In the genomic region with DNA sequence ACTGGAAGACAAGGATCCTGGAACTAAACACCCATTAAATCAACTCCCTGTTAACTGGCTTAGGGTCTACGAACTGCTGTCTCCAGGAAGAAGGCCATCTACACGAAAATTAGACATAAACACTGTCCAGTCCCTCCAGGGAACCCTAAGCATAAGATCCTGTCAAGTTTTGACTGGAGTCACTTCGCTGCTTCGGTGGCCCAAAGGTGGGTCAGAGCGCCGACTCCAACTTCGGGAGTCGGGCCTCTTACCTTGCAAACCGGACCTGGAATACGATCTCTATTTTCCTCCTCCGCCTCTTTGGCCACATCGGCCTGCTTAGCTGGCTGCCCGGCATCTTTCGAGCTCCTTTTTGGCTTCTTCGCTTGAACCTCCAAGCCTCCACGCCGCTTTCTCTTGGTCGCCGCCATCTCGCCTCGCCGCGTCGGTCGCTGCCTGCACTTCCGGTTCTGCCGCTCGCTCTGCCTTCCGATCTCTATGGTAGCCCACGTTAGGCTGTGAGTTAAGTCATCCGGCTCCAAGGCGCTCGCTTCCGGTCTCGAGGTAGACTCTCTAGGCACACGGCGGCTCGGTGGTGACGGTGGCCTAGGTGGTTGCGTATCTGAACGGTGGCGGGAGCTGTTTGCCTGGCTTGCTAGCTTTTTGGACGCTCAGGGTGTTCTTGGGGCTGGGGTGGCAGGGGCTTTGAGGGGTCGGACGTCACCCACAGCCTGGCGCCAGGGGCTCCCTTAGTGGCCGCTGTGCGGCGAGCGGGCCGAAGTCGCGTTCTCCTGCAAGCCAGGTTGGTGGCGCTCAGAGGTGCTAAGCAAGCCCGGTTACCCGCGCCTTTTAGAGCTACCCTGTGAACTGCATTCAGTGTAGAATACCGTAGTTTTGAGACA, we compare ENCODE assay signal across 8 mouse cellular contexts. TPM values are rescaled to one million over a fixed set of nuclear protein-coding genes. Genes with fewer than 3 reads are reported as not detected.
DNase-seq lines count a peak whose midpoint lies in the region; ATAC-seq and TF ChIP-seq lines count a peak whose summit lies in the region.

A gene (minus strand): TSS at position 464 of the 881 bp plus-strand sequence.
A gene (plus strand): TSS at position 535 of the 881 bp plus-strand sequence.

- no peaks in the 10 kb centered on the region for H3K27me3 ChIP-seq in MEL (ENCODE audit: control insufficient read depth in 1 of 2, insufficient read depth in 2 of 2, low read length in 2 of 2)
- no peaks in the 10 kb centered on the region for H3K27me3 ChIP-seq in cerebellum, adult 2 months (ENCODE audit: control insufficient read depth, insufficient read depth, low read length)
- no peaks in the 10 kb centered on the region for H3K27me3 ChIP-seq in forebrain, postnatal 0 days (ENCODE audit: insufficient read depth, low read length)
- no peaks in the 10 kb centered on the region for H3K27me3 ChIP-seq in lung, embryonic 15.5 days

- H3K4me3 ChIP-seq in MEL (ENCODE audit: control insufficient read depth in 1 of 2, insufficient read depth in 1 of 2, low read depth in 2 of 2, low read length in 2 of 2): peak within 1 kb of the TSS; percentile 85 to 93
- peak within 1 kb of the TSS; percentile 78 for H3K4me3 ChIP-seq in cerebellum, adult 2 months (replicated peaks; ENCODE audit: insufficient read depth, low read depth, low read length)
- H3K4me3 ChIP-seq in forebrain, postnatal 0 days (ENCODE audit: low read depth, low read length): peak within 1 kb of the TSS; percentile 90
- peak within 1 kb of the TSS; percentile 91 for H3K4me3 ChIP-seq in lung, embryonic 15.5 days

- peak within 1 kb of the TSS; percentile 72 for H3K27ac ChIP-seq in MEL (ENCODE audit: control insufficient read depth, low read depth, low read length)
- H3K27ac ChIP-seq in cerebellum, adult 2 months (ENCODE audit: insufficient read depth, low read length): peak within 1 kb of the TSS; percentile 38; the same call in 1 of the 2 replicates
- H3K27ac ChIP-seq in forebrain, postnatal 0 days (ENCODE audit: low read depth, low read length): peak within 1 kb of the TSS; percentile 87
- peak within 1 kb of the TSS; percentile 41; the same call in 1 of the 2 replicates for H3K27ac ChIP-seq in lung, embryonic 15.5 days

- peaks cover 58% of the 10 kb centered on the region for H3K79me2 ChIP-seq in MEL (ENCODE audit: control insufficient read depth, insufficient read depth, low read length, poor library complexity)

- DNase-seq in MEL (ENCODE audit: low read depth, low spot score): peak; percentile 99
- peak; percentile 96 for DNase-seq in cerebellum, adult 2 months
- peak; percentile 98 for DNase-seq in forebrain, postnatal 0 days
- peak; percentile 93 for DNase-seq in heart, postnatal 4 days
- peak; percentile 92 to 96 for DNase-seq in layer of hippocampus, adult 8-10 months (ENCODE audit: low spot score in 2 of 2)
- peak; percentile 87 for DNase-seq in ovary, adult 18-20 months (ENCODE audit: low spot score)
- DNase-seq in thymus, postnatal 0 days (ENCODE audit: low spot score): peak; percentile 96

- peaks cover 8 to 9% of the 10 kb centered on the region in 2 experiments; a peak in 3 of 4 replicates for H3K4me1 ChIP-seq in MEL (ENCODE audit: control insufficient read depth in 1 of 2, insufficient read depth in 2 of 2, low read length in 2 of 2)
- H3K4me1 ChIP-seq in cerebellum, adult 2 months (ENCODE audit: control insufficient read depth, insufficient read depth, low read length): no peaks in the 10 kb centered on the region; the same call in 1 of the 2 replicates
- peaks cover 12% of the 10 kb centered on the region; the same call in 1 of the 2 replicates for H3K4me1 ChIP-seq in forebrain, postnatal 0 days (ENCODE audit: insufficient read depth)
- H3K4me1 ChIP-seq in lung, embryonic 15.5 days: peaks cover 20% of the 10 kb centered on the region

- H3K9ac ChIP-seq in MEL (ENCODE audit: control insufficient read depth, low read depth, low read length, poor library complexity, severe bottlenecking): peak within 1 kb of the TSS; percentile 94
- H3K9ac ChIP-seq in forebrain, postnatal 0 days: peak within 1 kb of the TSS; percentile 72
- H3K9ac ChIP-seq in lung, embryonic 15.5 days: peak within 1 kb of the TSS; percentile 93

- peak in 1 of 2 experiments; percentile 49; a peak in 1 of 4 replicates for TF ChIP-seq EP300 in MEL (IDR thresholded peaks at IDR 0.05; ENCODE audit: low read depth in 1 of 2, low read length in 2 of 2)

- TF ChIP-seq POLR2A in MEL (IDR thresholded peaks at IDR 0.05; ENCODE audit: control insufficient read depth in 1 of 2, insufficient read depth in 1 of 2, low read depth in 1 of 2, low read length in 2 of 2, poor library complexity in 1 of 2): peak; percentile 85 to 93
- TF ChIP-seq POLR2A in cerebellum, adult 2 months (IDR thresholded peaks at IDR 0.05; ENCODE audit: borderline replicate concordance, insufficient read depth, low read length): peak; percentile 87

- WGBS in cerebellum, adult 2 months: under 1% methylated on average over 58 of the region's 58 CpGs
- 2% methylated on average over 58 of the region's 58 CpGs for WGBS in forebrain, postnatal 0 days
- WGBS in lung, embryonic 15.5 days: under 1% methylated on average over 58 of the region's 58 CpGs

- TF ChIP-seq CTCF in MEL (IDR thresholded peaks at IDR 0.05 in 2 of 3, conservative IDR thresholded peaks at IDR 0.05 in 1 of 3; ENCODE audit: control insufficient read depth in 1 of 3, insufficient read depth in 1 of 3, low read depth in 2 of 3, low read length in 3 of 3, poor library complexity in 1 of 3, severe bottlenecking in 1 of 3): no peak; a peak in 1 of 6 replicates
- TF ChIP-seq CTCF in cerebellum, adult 2 months (IDR thresholded peaks at IDR 0.05; ENCODE audit: borderline replicate concordance, insufficient read depth, low read depth, low read length): 0 out of 2 replicates have a peak, but pooled peaks have one; percentile 2
- TF ChIP-seq CTCF in forebrain, postnatal 0 days (IDR thresholded peaks at IDR 0.05; ENCODE audit: low read depth): peak; percentile 10; the same call in 1 of the 2 replicates

- peak; percentile 100 for ATAC-seq in forebrain, postnatal 0 days
- ATAC-seq in lung, embryonic 15.5 days (ENCODE audit: borderline replicate concordance, extremely low read depth, low FRiP score, low TSS enrichment): peak; percentile 99

- H3K9me3 ChIP-seq in MEL (replicated peaks; ENCODE audit: insufficient read depth, low read length): no peaks in the 10 kb centered on the region
- H3K9me3 ChIP-seq in forebrain, postnatal 0 days (ENCODE audit: low read length): no peaks in the 10 kb centered on the region
- no peaks in the 10 kb centered on the region for H3K9me3 ChIP-seq in lung, embryonic 15.5 days

- H3K36me3 ChIP-seq in MEL (ENCODE audit: control insufficient read depth in 1 of 2, insufficient read depth in 2 of 2, low read length in 2 of 2): peaks cover 25 to 31% of the 10 kb centered on the region in 2 experiments
- H3K36me3 ChIP-seq in forebrain, postnatal 0 days (ENCODE audit: insufficient read depth): peaks cover 8% of the 10 kb centered on the region
- H3K36me3 ChIP-seq in lung, embryonic 15.5 days: peaks cover 22% of the 10 kb centered on the region

- no peak for TF ChIP-seq RAD21 in MEL (IDR thresholded peaks at IDR 0.05; ENCODE audit: low read depth, low read length)

- peak within 1 kb of the TSS; percentile 71 for H3K4me2 ChIP-seq in forebrain, postnatal 0 days (ENCODE audit: low read depth)
- peak within 1 kb of the TSS; percentile 69 for H3K4me2 ChIP-seq in lung, embryonic 15.5 days

TF ChIP-seq in MEL, 35 proteins besides CTCF, POLR2A, EP300 and RAD21 (continues in another document):
- peak; percentile 99 for TF ChIP-seq SIN3A (IDR thresholded peaks at IDR 0.05; ENCODE audit: low read length)
- TF ChIP-seq CHD1 (IDR thresholded peaks at IDR 0.05; ENCODE audit: low read depth, low read length): peak; percentile 86
- TF ChIP-seq CHD2 (IDR thresholded peaks at IDR 0.05; ENCODE audit: low read length): no peak
- no peak for TF ChIP-seq MAFK (IDR thresholded peaks at IDR 0.05; ENCODE audit: borderline replicate concordance, low read depth, low read length)
- TF ChIP-seq MEF2A (IDR thresholded peaks at IDR 0.05; ENCODE audit: extremely low read depth, insufficient replicate concordance, low read depth, low read length, poor library complexity, severe bottlenecking): peak; percentile 57; the same call in 1 of the 2 replicates
- peak; percentile 78; the same call in 1 of the 2 replicates for TF ChIP-seq MAZ (IDR thresholded peaks at IDR 0.05; ENCODE audit: low read depth, low read length)
- TF ChIP-seq RCOR1 (IDR thresholded peaks at IDR 0.05; ENCODE audit: low read depth, low read length): peak; percentile 41; the same call in 1 of the 2 replicates
- no peak for TF ChIP-seq UBTF (IDR thresholded peaks at IDR 0.05; ENCODE audit: borderline replicate concordance, insufficient read depth, low read depth, low read length)
- TF ChIP-seq MYC (IDR thresholded peaks at IDR 0.05; ENCODE audit: low read depth, low read length): peak; percentile 96
- TF ChIP-seq BHLHE40 (IDR thresholded peaks at IDR 0.05; ENCODE audit: borderline replicate concordance, low read depth, low read length): no peak

RNA-seq across cellular contexts. Expression of the first gene that starts in this region (rescaled TPM):
- total RNA-seq in MEL (2012; rRNA removed): 57.5 and 66.6 TPM in 2 replicates
- 100 to 1,000 TPM in 1 of 2 experiments, 10 to 100 TPM in 1; 72.9 to 319 TPM for polyA plus RNA-seq in MEL (2012; ENCODE audit: insufficient read depth in 1 of 2, insufficient read length in 2 of 2, low read depth in 1 of 2, low replicate concordance in 2 of 2, missing spikeins in 1 of 2)
- polyA plus RNA-seq in cerebellum, adult 2 months (2012; rRNA removed): 12.7 and 13.3 TPM in 2 replicates
- total RNA-seq in forebrain, postnatal 0 days (2014; rRNA removed): 9.5 and 9.9 TPM in 2 replicates
- 64.8 and 66.4 TPM in 2 replicates for polyA plus RNA-seq in forebrain, postnatal 0 days (2015; fragmentation: Nextera tagmentation; extraction: Ambion mirVana)
- total RNA-seq in heart, postnatal 4 days (2021): 10 to 100 TPM; 32.5 to 36.3 TPM
- total RNA-seq in layer of hippocampus, adult 8-10 months (2022): 10 to 100 TPM; 20.9 to 24.9 (median 22.1) TPM
- polyA plus RNA-seq in lung, embryonic 15.5 days (2015; fragmentation: Nextera tagmentation; extraction: Ambion mirVana): 97.1 and 103 TPM in 2 replicates
- 163 and 165 TPM in 2 replicates for polyA plus RNA-seq in thymus, postnatal 0 days (2015; fragmentation: Nextera tagmentation; extraction: Ambion mirVana)

RNA-seq across cellular contexts. Expression of the second gene that starts in this region (rescaled TPM):
- total RNA-seq in MEL (2012; rRNA removed): 45.7 and 47.0 TPM in 2 replicates
- polyA plus RNA-seq in MEL (2012; ENCODE audit: insufficient read depth in 1 of 2, insufficient read length in 2 of 2, low read depth in 1 of 2, low replicate concordance in 2 of 2, missing spikeins in 1 of 2): 10 to 100 TPM in 1 of 2 experiments, not detected in 1; 34.6 TPM
- 15.2 and 15.9 TPM in 2 replicates for polyA plus RNA-seq in cerebellum, adult 2 months (2012; rRNA removed)
- total RNA-seq in forebrain, postnatal 0 days (2014; rRNA removed): 22.0 and 23.3 TPM in 2 replicates
- polyA plus RNA-seq in forebrain, postnatal 0 days (2015; fragmentation: Nextera tagmentation; extraction: Ambion mirVana): 15.6 and 18.7 TPM in 2 replicates
- total RNA-seq in heart, postnatal 4 days (2021): 1 to 10 TPM; 7.5 to 9.4 TPM
- 10 to 100 TPM; 12.4 to 16.1 (median 13.4) TPM for total RNA-seq in layer of hippocampus, adult 8-10 months (2022)
- 31.4 and 36.2 TPM in 2 replicates for polyA plus RNA-seq in lung, embryonic 15.5 days (2015; fragmentation: Nextera tagmentation; extraction: Ambion mirVana)
- polyA plus RNA-seq in thymus, postnatal 0 days (2015; fragmentation: Nextera tagmentation; extraction: Ambion mirVana): 35.7 and 35.9 TPM in 2 replicates

Comparison
In these comparisons a context has a peak if more than half of its experiments do, and no peak if none do; other contexts are left out.
1. Peak in every context shown above with its lines: DNase-seq, ATAC-seq, H3K4me3 ChIP-seq and H3K27ac ChIP-seq.
2. CTCF ChIP-seq: peak in cerebellum, adult 2 months (single experiment) and forebrain, postnatal 0 days (single experiment); none in MEL (0 of 3).